Mouse (Mus musculus) cerebellum, postnatal 36 days (tissue): ENCODE data around the gene Smok3c.
A peak's percentile ranks its signal among the peaks of the same experiment; 100 is the strongest.
"Not testable (repeated sequence)": the region's sequence is repeated elsewhere in the genome, so short reads cannot be mapped to it uniquely, and the experiment has no call there.

Experiments
- DNase-seq, 2 experiments: peaks; one replicate each; pipeline ENCODE4 v3.0.0; 2021 to 2022; ENCODE audit warnings: mixed read lengths in 2 of 2

Gene Smok3c

GRCm38 (mm10) chr5:138052894-138053293, at the start of gene Smok3c:
Gene Smok3c (plus strand): TSS chr5:138053194.
- not testable (repeated sequence) for DNase-seq

DNA sequence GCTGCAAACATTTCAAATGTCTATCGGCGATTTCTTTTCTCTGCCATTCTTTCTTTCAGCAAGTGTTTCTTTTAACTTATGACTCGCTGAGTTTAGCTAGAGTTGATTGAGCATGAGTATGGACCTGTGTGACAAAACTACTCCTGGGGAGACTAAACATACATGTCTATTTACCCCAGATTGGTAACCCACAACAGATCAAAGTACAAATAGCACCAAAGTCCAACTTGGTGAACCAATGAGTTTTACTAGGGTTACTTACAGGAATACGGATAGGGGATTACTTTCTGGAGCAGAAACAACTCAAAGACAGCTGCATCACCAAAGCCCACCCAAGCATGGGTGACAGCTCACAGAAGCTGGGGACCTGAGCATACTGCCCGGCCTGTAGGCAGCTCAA, 43.6 kb upstream of the Smok3c start:
- DNase-seq: no peak

GRCm38 (mm10) chr5:138012382-138012781, 40.6 kb upstream of the Smok3c start:
- DNase-seq: no peak

GRCm38 (mm10) chr5:138016530-138016929, 36.5 kb upstream of the Smok3c start:
- DNase-seq: no peak

GRCm38 (mm10) chr5:138016997-138017396, 36.0 kb upstream of the Smok3c start:
- no peak for DNase-seq

DNA sequence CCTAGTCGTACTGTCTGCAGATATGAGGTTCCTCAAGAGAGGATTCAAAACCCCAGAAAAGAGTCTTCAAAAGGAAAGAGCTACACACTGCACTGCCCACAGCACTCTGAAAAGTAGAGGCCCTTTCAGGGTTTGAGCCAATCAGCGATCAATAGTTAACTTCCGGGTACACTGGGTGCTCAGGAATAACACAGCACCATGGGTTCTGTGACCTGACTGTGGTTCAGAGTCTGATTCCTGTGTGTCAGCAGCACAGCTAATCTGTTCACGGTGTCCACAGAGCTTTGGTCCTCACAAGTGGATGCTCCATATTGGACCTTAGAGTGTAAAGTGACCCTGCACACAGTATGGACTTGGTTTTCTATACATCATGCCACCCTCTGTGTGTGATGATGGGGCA, 33.4 kb upstream of the Smok3c start:
- DNase-seq: not testable (repeated sequence)

- not testable (repeated sequence) for DNase-seq
Observed at GRCm38 (mm10) chr5:138020961-138021479, 32.0 kb upstream of the Smok3c start, which contains the start of the genes Smok3a and Smok3b. Gene Smok3a (plus strand): TSS chr5:138021261. Gene Smok3b (plus strand): TSS chr5:138021429.

DNA sequence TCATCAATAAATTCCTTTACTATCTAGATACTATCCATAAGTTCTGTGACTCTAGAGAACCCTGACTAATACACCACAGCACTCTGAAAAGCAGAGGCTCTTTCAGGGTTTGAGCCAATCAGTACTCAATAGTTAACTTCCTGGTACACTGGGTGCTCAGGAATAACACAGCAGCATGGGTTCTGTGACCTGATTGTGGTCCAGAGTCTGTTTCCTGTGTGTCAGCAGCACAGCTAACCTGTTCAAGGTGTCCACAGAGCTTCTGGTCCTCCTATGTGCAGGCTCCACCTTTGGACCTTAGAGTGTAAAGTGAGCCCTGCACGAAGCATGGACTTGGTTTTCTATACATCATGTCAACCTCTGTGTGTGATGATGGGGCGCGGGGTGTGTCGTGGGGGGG, 20.8 kb downstream of the Smok3c start:
- DNase-seq: no peak

DNA sequence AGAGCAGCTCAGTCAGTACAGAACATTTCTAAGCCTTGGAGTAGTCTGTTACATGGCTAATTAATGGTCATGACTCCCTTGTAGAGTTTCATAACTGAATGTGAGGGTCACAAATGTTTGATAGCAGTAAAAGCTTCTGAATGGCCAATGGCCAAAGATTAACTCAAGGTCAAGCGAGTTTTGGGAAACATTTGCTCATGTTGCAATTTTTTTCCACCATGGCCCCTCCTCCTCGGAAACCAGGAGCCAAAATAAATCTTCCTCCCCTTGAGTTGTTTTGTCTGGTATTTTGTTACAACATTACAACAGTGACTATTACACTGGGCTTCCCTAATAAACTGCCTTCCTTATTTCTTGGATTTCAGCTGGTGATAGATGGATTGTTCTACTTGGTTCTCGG, 22.7 kb downstream of the Smok3c start:
- DNase-seq: no peak

GRCm38 (mm10) chr5:138076148-138076547, 23.2 kb downstream of the Smok3c start:
- no peak for DNase-seq

- no peak for DNase-seq
Observed at GRCm38 (mm10) chr5:138080456-138080855, 27.5 kb downstream of the Smok3c start.

DNA sequence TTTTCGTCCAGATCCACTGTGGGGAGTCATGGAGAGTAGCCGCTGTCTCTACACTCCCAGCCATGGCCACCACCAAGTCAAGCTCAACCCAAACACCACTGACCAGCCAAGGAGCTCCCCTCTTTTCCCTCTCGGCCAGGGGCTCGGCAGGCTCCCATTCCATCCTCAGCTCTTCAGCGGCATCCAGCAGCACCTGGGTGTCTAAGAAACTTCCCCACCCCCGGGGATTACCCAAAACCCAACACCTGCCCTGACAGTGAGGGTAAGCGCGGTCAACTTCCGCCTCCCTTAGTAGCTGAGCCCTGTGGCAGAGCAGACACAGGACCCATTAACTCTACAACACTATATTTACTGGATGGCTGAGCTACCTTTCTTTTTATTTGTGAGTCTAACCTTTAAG, 28.5 kb downstream of the Smok3c start:
- DNase-seq: no peak

DNA sequence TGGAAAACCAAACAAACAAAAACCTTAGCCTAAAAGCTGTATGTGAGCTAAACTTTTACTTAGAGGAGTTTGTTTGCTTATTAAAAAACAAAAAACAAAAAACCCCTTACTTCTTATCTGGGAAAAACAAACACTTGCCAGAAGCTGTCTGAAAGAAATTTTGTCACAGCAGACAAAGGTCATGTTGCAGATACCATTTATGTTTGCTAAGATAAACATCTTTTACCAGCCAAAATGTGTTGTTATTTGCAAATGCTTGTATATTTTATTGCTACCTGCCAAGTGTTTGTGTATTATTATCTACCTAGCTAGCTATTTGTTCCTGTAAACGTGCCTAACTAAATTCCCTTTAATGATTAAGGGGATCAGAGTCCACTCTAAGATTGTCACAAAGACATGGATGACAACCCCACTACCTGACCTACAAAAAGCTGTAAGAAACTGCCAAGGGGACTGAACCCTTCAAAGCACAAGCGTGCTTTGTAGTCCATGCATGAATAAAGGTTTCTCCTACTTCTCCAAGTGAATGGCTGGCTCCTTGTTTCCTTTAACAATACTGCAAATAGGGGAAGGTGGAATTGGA, 30.4 kb downstream of the Smok3c start:
- no peak for DNase-seq

DNA sequence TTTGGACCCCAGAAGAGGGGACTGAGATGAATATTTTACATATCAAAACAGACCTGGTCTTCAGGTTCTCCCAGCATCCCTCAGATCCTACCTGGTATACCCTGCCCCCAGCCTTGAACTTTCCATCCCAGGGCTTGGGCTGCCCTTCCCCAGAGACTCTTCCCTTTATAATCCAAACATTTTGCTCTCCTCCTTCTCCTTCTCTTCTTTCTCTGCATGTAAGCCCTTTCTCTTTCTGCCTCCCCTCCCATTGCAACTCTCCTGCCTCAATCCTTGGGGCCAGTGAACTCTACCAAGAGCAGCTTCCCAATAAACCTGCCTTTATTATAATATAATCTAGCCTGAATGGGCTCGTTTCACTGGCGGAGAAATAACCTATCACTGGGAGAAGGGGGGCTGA, 30.9 kb downstream of the Smok3c start:
- DNase-seq: no peak

DNA sequence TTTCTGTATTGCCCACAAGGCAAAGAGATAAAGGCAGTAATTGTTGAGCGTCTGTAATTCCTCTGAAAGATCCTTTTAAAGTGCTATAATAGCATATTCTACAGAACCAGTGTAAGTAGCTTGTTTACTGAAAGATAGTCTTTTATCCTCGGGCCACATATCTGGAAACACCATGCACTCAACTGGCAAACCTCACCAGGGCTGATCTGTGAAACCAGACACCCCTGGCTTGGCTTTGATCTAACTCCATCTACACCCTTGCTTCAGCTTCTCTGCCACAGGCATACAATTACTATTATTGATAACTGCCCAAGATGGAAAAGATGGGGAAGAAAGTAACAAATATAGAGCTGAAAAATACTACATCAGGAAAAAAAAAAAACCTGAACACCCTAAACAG, 31.5 kb downstream of the Smok3c start:
- DNase-seq: no peak

DNA sequence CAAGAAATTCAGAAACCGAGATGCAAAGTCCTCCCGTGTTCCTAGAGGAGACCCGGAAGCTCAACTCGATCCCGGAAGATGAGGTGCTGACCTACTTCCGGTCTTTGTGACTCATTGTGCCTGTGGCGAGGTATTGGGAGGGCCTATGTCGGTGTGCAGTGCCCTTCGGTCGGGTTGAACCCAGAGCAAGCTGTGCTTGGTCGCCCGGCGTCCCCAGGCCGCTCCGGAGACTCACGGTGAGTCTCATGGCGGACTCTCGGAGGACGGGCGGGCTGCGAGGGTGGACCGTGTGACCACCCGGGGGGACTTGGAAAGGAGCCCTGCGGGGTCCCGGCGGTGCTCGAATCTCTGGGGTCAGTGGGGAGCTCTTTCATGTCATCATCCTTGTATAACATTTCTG, 32.0 kb downstream of the Smok3c start, which contains the start of gene Zkscan1:
TSS of gene Zkscan1 (plus strand) at position 89 of the 400 bp plus-strand sequence.
- DNase-seq: peak; percentile 77 to 80

- peak in 1 of 2 experiments; percentile 10 for DNase-seq
Observed at GRCm38 (mm10) chr5:138085421-138085911, 32.5 kb downstream of the Smok3c start.

DNA sequence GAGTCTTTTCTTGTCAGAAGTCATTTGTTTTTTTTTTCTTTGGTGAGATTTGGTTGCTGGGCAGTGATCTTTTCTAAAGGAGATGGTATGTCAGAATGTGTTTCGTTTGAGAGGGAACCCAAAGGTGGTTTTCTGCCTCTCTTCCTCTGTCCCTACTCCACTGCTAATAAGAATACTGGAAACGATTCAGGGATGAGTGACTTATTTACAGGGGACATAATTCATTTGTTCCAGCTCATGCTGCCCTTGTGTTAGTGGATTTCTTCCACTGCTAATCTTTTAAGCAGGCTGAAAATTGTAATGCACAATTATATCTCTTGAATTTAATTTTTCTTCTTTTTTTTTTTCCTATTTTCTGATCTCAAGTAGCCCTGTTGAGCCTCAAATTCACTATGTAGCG, 33.8 kb downstream of the Smok3c start:
- DNase-seq: no peak

DNA sequence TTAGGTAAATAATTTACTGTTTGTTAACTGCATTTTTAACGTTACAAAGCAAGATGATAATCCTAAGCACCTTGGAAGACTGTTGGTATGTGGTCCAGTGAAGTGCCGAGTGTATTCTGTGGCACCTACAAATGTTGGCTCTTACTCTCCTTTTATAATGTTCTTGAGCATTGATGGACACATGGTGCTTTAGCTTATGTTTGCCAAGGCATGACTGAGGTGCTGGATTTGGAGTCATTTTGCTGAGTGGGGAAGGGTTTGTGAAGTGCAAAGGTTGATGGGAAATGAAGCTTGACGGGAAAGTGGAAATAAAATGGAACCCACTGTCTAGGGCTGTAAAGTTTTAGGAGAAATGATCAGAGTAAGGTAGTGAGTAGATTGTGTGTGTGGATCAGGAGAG, 35.4 kb downstream of the Smok3c start:
- no peak for DNase-seq

- no peak for DNase-seq
Observed at GRCm38 (mm10) chr5:138089108-138089551, 36.1 kb downstream of the Smok3c start.

- DNase-seq: no peak
Observed at GRCm38 (mm10) chr5:138090271-138090670, 37.3 kb downstream of the Smok3c start.

GRCm38 (mm10) chr5:138090737-138091136, 37.7 kb downstream of the Smok3c start:
- DNase-seq: no peak

GRCm38 (mm10) chr5:138092771-138093170, 39.8 kb downstream of the Smok3c start:
- DNase-seq: no peak

GRCm38 (mm10) chr5:138094474-138094873, 41.5 kb downstream of the Smok3c start:
- DNase-seq: no peak

- DNase-seq: no peak
Observed at GRCm38 (mm10) chr5:138104976-138105375, 52.0 kb downstream of the Smok3c start.
